Mouse (Mus musculus) lung, embryonic 14.5 days (tissue): ENCODE results near the gene Abcd1. TPM values are rescaled to one million over a fixed set of nuclear protein-coding genes. Genes with fewer than 3 reads are reported as not detected.
A peak's percentile ranks its signal among the peaks of the same experiment; 100 is the strongest.

Experiments
- ATAC-seq: fragments of 200-750 bp; cut with Nextera tagmentation; 2 replicates; pipeline ENCODE4 v1.8.0; 2017; ENCODE audit warnings: mild to moderate bottlenecking, moderate TSS enrichment, moderate library complexity; ENCODE audit not compliant: insufficient read depth
- DNase-seq: peaks from one replicate; pipeline ENCODE4 v3.0.0-alpha.2; 2015
- H3K27ac ChIP-seq: fragments of 300-500 bp; sonication (generic); 2 replicates; pipeline ENCODE4 v1.5.1; 2014; ENCODE audit warnings: low read depth, mild to moderate bottlenecking, moderate library complexity
- H3K27me3 ChIP-seq: fragments of 300-500 bp; sonication (generic); 2 replicates; pipeline ENCODE4 v1.6.1; 2014; ENCODE audit warnings: low read length, control low read depth; ENCODE audit not compliant: insufficient read depth
- H3K36me3 ChIP-seq: fragments of 300-500 bp; sonication (generic); 2 replicates; pipeline ENCODE4 v1.6.1; 2014; ENCODE audit warnings: control low read depth; ENCODE audit not compliant: insufficient read depth
- H3K4me1 ChIP-seq: fragments of 300-500 bp; sonication (generic); 2 replicates; pipeline ENCODE4 v1.6.1; 2014; ENCODE audit warnings: antibody characterized with exemption, control low read depth; ENCODE audit not compliant: insufficient read depth
- H3K4me2 ChIP-seq: fragments of 300-500 bp; sonication (generic); 2 replicates; pipeline ENCODE4 v1.6.1; 2014; ENCODE audit warnings: mild to moderate bottlenecking
- H3K4me3 ChIP-seq: fragments of 300-500 bp; sonication (generic); 2 replicates; pipeline ENCODE4 v1.5.1; 2014; ENCODE audit warnings: low read depth, low read length
- H3K9ac ChIP-seq: fragments of 300-500 bp; sonication (generic); 2 replicates; pipeline ENCODE4 v1.6.1; 2014
- H3K9me3 ChIP-seq: fragments of 300-500 bp; sonication (generic); 2 replicates; pipeline ENCODE4 v1.6.1; 2016; ENCODE audit warnings: low read depth, low read length, control low read depth
- CTCF ChIP-seq: IDR thresholded peaks from 2 replicates; pipeline ENCODE4 v1.5.1; 2016; ENCODE audit warnings: antibody characterized with exemption, low read depth
- WGBS: fragments of 180-500 bp; shearing (Covaris S2); extraction: QIAGEN DNeasy Blood & Tissue Kit; methylation state at CpG from one replicate; pipeline ENCODE4 v1.1.7; 2014; 5-methylcytosine and 5-hydroxymethylcytosine counted together
- polyA plus RNA-seq: library from polyadenylated mRNA; unstranded; fragments of >200 nt; fragmentation: Nextera tagmentation; extraction: Ambion mirVana; gene quantifications from 2 replicates; pipeline ENCODE4 v1.2.1, GENCODE M21; 2014

Gene Abcd1
- polyA plus RNA-seq, 1 experiment from 2014 or later: 15.5 TPM

DNA sequence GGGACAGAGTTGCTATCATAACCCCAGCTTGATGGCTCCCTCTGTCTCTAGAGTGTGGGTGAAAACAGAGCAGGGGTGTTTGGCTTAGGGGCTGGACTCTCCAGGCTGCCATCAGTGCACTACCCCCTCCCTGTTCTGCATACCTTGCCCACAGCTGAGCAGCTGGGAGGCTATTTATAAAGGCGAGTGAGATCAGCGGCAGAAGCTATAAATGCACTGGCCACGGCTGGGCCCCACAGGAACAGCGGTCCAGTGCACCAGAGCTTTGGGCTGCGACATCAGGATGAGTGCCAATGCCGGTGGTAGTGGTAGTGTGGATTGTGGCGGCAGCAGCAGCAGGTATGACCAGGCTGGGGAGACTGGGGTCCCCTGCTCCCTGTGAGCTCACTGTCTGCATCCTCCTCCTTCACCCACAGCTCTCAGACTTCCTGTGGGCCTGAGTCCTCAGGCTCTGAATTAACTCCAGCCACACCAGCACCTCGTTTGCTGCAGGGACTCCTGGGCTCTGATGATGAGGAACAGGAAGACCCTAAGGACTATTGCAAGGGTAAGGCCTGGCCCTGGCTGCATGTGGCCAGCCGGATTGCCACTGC lies 57.9 kb downstream of the Abcd1 start, which contains the start of gene Srpk3:
Srpk3 (plus strand) TSS at position 238 of the 593 bp plus-strand sequence.
- no peaks in the 10 kb centered on the region for H3K27me3 ChIP-seq
- H3K27ac ChIP-seq: no peak within 1 kb of the TSS; the same call in 1 of the 2 replicates
- 41% methylated on average over 9 of the region's 9 CpGs for WGBS
- TF ChIP-seq CTCF: no peak
- H3K4me1 ChIP-seq: no peaks in the 10 kb centered on the region
- no peak within 1 kb of the TSS for H3K9ac ChIP-seq
- ATAC-seq: peak; percentile 21; the same call in 1 of the 2 replicates
- H3K4me3 ChIP-seq: no peak within 1 kb of the TSS
- no peaks in the 10 kb centered on the region for H3K9me3 ChIP-seq
- DNase-seq: no peak
- peaks cover 12% of the 10 kb centered on the region; the same call in 1 of the 2 replicates for H3K36me3 ChIP-seq
- no peak within 1 kb of the TSS for H3K4me2 ChIP-seq

DNA sequence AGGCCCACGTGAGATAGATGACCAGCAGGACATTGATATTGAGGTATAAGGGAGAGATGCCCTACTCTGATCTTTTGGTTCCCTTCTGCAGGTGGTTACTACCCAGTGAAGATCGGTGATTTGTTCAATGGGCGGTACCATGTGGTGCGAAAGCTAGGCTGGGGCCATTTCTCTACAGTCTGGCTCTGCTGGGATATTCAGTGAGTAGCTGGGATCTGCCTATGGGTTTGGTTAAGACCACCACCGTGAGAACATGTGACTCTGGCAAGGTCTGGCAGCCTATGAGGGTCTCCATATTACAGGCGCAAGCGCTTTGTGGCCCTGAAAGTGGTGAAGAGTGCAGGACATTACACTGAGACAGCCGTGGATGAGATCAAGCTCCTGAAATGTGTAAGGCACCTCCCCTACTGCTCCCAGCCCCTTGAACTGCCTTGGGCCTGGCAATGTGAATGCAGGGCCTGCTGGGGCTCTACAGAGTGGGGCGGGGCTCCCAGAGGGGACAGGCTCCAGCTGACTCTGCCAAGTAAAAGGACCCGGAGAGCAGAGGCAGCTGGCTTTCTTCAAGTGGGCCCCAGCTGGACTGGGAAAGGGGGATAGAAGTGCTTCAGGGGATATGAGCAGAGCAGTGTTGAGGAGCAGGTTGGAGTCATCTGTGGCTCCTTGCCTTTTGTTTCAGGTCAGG lies 58.5 kb downstream of the Abcd1 start:
- no peak for TF ChIP-seq CTCF
- Histone ChIP-seq H3K9ac (no peak overlapping the region), H3K9me3 (no peaks in the 10 kb centered on the region), H3K27ac (no peak overlapping the region), H3K4me1 (no peaks in the 10 kb centered on the region), H3K4me3 (no peak overlapping the region), H3K27me3 (no peaks in the 10 kb centered on the region), H3K36me3 (peaks cover 19% of the 10 kb centered on the region; the same call in 1 of the 2 replicates), H3K4me2 (no peak overlapping the region)
- ATAC-seq (peak; percentile 83), DNase-seq (peak; percentile 59)
- WGBS: 60% methylated on average over 10 of the region's 10 CpGs

DNA sequence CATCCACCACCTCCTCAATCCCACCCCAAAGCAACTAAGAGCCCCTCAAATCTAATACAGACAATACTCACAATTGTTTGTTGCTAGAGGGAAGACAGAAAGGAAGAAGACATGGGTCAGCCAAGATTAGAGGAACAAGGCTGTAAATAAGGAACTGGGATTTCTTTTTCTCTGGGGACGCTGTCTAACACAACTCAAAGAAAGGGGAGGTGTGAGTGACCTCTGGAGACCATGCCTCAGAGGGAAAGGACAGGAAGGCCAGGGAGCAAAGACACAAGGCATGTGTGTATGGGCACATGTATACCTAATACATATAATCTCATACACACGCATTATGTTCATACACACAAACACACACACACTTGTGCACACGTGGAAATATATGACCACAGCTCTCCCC lies 65.8 kb downstream of the Abcd1 start:
- no peak for DNase-seq
- WGBS: 88% methylated on average over 3 of the region's 3 CpGs

DNA sequence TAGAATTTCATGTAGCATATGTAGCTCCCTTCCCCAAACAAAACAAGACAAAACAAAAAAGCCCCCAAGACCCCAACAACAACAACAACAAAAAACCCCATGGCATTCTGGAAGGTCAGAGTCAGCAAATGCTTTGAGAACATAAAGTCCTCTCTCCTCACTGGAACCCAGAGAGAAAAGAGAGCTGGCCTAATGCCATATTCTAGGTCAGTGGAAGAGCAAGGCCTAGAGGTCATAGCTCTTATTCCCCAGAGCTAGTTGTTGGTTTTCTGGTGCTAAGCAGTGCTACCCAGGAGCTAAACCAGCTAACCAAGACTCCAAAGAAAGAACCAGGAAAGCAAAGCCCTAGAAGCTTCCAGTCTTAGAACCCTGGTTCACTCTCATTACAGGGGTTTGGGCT lies 69.3 kb downstream of the Abcd1 start:
- ATAC-seq (no peak), DNase-seq (peak; percentile 8)
- Histone ChIP-seq H3K27ac (no peak overlapping the region), H3K4me2 (peak overlapping the region; percentile 65), H3K27me3 (no peaks in the 10 kb centered on the region), H3K9ac (peak overlapping the region; percentile 70), H3K4me1 (peaks cover 5% of the 10 kb centered on the region; the same call in 1 of the 2 replicates), H3K4me3 (peak overlapping the region; percentile 60), H3K9me3 (no peaks in the 10 kb centered on the region), H3K36me3 (peaks cover 31% of the 10 kb centered on the region)
- TF ChIP-seq CTCF: no peak

More for the DNA sequence above, 65.8 kb downstream of the Abcd1 start:
- ATAC-seq: no peak
- Histone ChIP-seq H3K27me3 (no peaks in the 10 kb centered on the region), H3K4me3 (no peak overlapping the region), H3K27ac (no peak overlapping the region), H3K4me1 (peaks cover 5% of the 10 kb centered on the region; the same call in 1 of the 2 replicates), H3K9me3 (no peaks in the 10 kb centered on the region), H3K36me3 (peaks cover 39% of the 10 kb centered on the region), H3K4me2 (no peak overlapping the region), H3K9ac (no peak overlapping the region)
- no peak for TF ChIP-seq CTCF

DNA sequence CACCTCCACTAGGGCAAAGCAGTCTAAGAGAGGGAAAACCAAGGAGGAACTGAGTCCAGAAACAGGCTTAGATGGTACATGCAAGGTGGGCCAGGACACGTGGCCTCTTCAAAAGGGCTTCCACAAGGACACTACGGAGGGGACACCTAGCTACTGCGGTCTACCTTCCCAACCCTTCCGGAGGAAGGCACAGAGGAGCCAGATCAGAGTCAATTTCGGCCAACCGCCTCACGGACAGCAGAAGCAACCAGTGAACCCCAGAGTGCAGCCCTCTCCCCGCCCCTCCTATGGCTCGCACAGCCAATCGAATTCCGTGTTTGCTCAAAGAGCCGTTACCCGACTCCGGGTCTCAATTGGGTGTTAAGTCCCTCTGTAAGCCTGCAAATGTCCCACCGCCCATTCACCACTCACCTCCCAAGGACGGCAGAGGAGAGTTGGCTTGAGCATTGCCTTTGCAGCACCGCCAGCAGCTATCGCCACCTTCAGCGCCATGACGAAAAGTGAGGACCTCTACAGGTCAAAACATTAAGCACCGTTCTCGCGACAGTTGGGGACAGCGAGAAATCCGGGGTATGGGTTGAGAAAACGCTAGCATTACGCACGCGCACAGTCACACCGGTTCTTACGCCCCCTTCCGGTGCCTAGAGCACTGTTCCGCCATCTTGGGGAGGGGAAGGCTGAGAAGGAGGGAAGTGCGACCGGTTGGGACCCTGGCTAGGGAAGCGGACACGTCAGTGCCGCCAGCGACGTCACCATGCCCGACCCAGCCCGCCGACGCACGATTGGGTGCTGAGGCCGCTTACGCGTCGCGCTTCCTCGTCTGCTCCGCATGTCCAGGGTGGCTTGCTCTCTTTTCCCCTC lies 70.2 kb downstream of the Abcd1 start, which contains the start of the genes Idh3g and Ssr4:
Idh3g (minus strand) TSS at position 534 of the 861 bp plus-strand sequence.
Ssr4 (plus strand) TSS at position 665 of the 861 bp plus-strand sequence.
- no peaks in the 10 kb centered on the region for H3K9me3 ChIP-seq
- peak within 1 kb of the TSS; percentile 60 for H3K4me3 ChIP-seq
- no peaks in the 10 kb centered on the region for H3K27me3 ChIP-seq
- peak within 1 kb of the TSS; percentile 70 for H3K4me2 ChIP-seq
- peak within 1 kb of the TSS; percentile 70 for H3K9ac ChIP-seq
- H3K36me3 ChIP-seq: peaks cover 31% of the 10 kb centered on the region; the same call in 1 of the 2 replicates
- 10% methylated on average over 51 of the region's 52 CpGs for WGBS
- H3K4me1 ChIP-seq: peaks cover 5% of the 10 kb centered on the region; the same call in 1 of the 2 replicates
- peak; percentile 70 for TF ChIP-seq CTCF
- peak; percentile 98 for ATAC-seq
- H3K27ac ChIP-seq: peak within 1 kb of the TSS; percentile 88
- peak; percentile 97 for DNase-seq

DNA sequence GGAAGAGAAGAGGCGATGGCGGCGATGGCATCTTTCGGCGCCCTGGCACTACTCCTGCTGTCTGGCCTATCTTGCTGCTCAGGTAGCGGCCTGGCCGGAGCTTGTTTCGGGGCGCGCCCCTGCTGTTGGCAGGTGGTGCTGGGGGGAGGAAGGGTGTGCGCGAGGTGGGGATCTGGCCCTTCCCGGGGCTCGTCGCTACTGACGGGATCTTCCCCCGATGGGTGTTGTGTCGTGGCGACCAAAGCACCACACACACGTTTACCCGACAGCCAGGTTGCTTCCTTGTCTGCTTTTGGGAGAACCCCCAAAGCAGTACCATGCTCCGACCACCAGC lies 70.8 kb downstream of the Abcd1 start:
- ATAC-seq (no peak; the same call in 1 of the 2 replicates), DNase-seq (no peak)
- Histone ChIP-seq H3K4me3 (peak overlapping the region; percentile 60), H3K36me3 (peaks cover 26% of the 10 kb centered on the region; the same call in 1 of the 2 replicates), H3K27ac (peak overlapping the region; percentile 58; the same call in 1 of the 2 replicates), H3K27me3 (no peaks in the 10 kb centered on the region), H3K9me3 (no peaks in the 10 kb centered on the region), H3K9ac (peak overlapping the region; percentile 70), H3K4me2 (peak overlapping the region; percentile 70), H3K4me1 (peaks cover 5% of the 10 kb centered on the region; the same call in 1 of the 2 replicates)
- no peak for TF ChIP-seq CTCF
- 10% methylated on average over 19 of the region's 22 CpGs for WGBS

Other genes with a start within 250 kb of the Abcd1 start
- 192 and 196 TPM in 2 replicates for gene Bgn, start 233.0 kb upstream of the Abcd1 start, polyA plus RNA-seq
- 0.05 TPM in 1 of 2 replicates, not detected in the other for gene Atp2b3, start 213.5 kb upstream of the Abcd1 start, polyA plus RNA-seq
- 4.1 and 6.6 TPM in 2 replicates for gene Dusp9, start 77.2 kb upstream of the Abcd1 start, polyA plus RNA-seq
- 12.0 and 14.0 TPM in 2 replicates for gene Pnck, start 56.5 kb upstream of the Abcd1 start, polyA plus RNA-seq
- gene Slc6a8, start 43.4 kb upstream of the Abcd1 start, polyA plus RNA-seq: 7.4 and 10.6 TPM in 2 replicates
- gene Bcap31, start 422 bp upstream of the Abcd1 start, polyA plus RNA-seq: 235 and 244 TPM in 2 replicates
- 0.32 and 0.42 TPM in 2 replicates for gene Plxnb3, start 40.5 kb downstream of the Abcd1 start, polyA plus RNA-seq
- 1.2 and 2.1 TPM in 2 replicates for gene Srpk3, start 57.8 kb downstream of the Abcd1 start, polyA plus RNA-seq
- gene Idh3g, start 70.3 kb downstream of the Abcd1 start, polyA plus RNA-seq: 210 and 219 TPM in 2 replicates
- 187 and 199 TPM in 2 replicates for gene Ssr4, start 70.4 kb downstream of the Abcd1 start, polyA plus RNA-seq
- 0.99 and 1.3 TPM in 2 replicates for gene Pdzd4, start 108.4 kb downstream of the Abcd1 start, polyA plus RNA-seq
- not detected in 2 replicates for gene Avpr2, start 175.5 kb downstream of the Abcd1 start, polyA plus RNA-seq
- 1.5 and 2.8 TPM in 2 replicates for gene L1cam, start 179.5 kb downstream of the Abcd1 start, polyA plus RNA-seq
- 2.6 TPM in 2 replicates for gene Arhgap4, start 205.3 kb downstream of the Abcd1 start, polyA plus RNA-seq
- gene Naa10, start 205.3 kb downstream of the Abcd1 start, polyA plus RNA-seq: 137 and 146 TPM in 2 replicates
- gene Renbp, start 214.3 kb downstream of the Abcd1 start, polyA plus RNA-seq: 28.9 and 33.6 TPM in 2 replicates
- gene Hcfc1, start 249.8 kb downstream of the Abcd1 start, polyA plus RNA-seq: 73.6 and 81.3 TPM in 2 replicates